Mouse (Mus musculus) left cerebral cortex, postnatal 36 days (tissue): ENCODE results near the gene Akr1b7. TPM values are rescaled to one million over a fixed set of nuclear protein-coding genes. Genes with fewer than 3 reads are reported as not detected.
"Not testable (repeated sequence)": the region's sequence is repeated elsewhere in the genome, so short reads cannot be mapped to it uniquely, and the experiment has no call there.

Experiments
- DNase-seq, 2 experiments: peaks; one replicate each; pipeline ENCODE4 v3.0.0; 2021 to 2022; ENCODE audit warnings: low spot score in 2 of 2, mixed read lengths in 1 of 2
- intact Hi-C: fragments of 180-260 bp; cut with DNase I; formaldehyde crosslinking; loops from one replicate; pipeline ENCODE4 v1.15.1; 2025
- total RNA-seq, 2 experiments: library from RNA; stranded (reverse); gene quantifications; 2 replicates each; pipeline ENCODE4 v1.2.3; 2021

The Akr1b7 gene
- not detected for total RNA-seq

GRCm38 (mm10) chr6:34412023-34412422 lies at the start of gene Akr1b7:
Gene Akr1b7 (plus strand): TSS chr6:34412334.
- no peak for DNase-seq
- intact Hi-C loops, result no loop called here

GRCm38 (mm10) chr6:34364217-34365136 lies 47.7 kb upstream of the Akr1b7 start:
- intact Hi-C loops, result no loop called here
- no peak for DNase-seq

DNA sequence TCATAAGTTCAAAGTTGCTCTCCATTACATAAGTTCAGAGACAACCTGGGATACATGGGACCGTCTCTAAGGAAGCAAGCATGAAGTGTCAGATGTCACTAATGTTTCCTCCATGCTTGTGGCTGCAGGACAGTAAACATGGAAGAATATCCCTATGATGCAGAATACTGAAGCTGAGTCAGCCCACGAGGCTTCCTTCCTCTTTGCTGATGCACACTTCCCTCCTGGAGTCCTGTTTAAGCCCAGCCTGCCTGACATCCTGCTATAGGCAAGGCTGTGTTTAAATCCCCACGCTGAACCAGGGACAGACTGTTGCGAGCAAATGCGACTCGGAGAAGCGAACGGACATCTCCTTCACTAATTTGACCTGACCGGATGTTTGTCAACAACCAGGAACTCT lies 44.1 kb upstream of the Akr1b7 start:
- DNase-seq, result no peak
- intact Hi-C loops, result no loop called here

GRCm38 (mm10) chr6:34370081-34370480 lies 42.1 kb upstream of the Akr1b7 start:
- no peak for DNase-seq

DNA sequence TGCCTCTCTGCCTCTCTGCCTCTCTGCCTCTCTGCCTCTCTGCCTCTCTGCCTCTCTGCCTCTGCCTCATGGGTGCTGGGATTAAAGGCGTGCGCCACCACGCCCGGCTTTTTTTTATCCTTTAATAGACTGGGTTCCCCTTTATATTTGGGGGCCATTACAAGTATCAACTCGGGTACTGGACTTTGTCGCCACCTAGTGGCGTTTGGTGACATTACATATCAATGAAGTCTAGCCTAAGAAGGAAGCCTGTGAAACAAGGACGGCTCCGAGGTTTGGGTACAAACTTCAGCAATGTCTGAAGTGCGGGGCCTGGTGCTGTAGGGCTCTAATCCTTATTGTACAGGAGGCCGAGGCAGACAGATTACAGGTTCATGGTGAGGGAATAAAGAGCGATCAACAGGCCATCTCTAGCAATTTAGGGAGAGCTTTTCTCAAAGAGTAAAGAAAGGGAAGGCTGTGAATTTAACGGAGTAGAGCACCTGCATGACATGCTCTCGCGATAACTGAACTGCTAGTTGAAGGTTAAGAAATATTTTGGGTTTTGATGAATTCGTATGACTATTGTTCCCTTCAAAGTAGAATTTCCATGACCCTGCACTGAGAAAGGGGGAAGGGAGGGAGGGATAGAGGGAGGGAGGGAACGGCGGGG lies 40.3 kb upstream of the Akr1b7 start:
- peak; percentile 62 to 79 for DNase-seq
- intact Hi-C loops, result loop anchor here (2.0 to 5.0 kb wide), 2 partner anchors 75 to 79 kb away; no protein-coding TSS in a partner anchor

More at GRCm38 (mm10) chr6:34370081-34370480, 42.1 kb upstream of the Akr1b7 start:
- intact Hi-C loops, result loop anchor here (2.0 to 5.0 kb wide), 2 partner anchors 77 kb away; no protein-coding TSS in a partner anchor

GRCm38 (mm10) chr6:34373841-34374240 lies 38.3 kb upstream of the Akr1b7 start:
- no peak for DNase-seq
- intact Hi-C loops, result loop anchor here (5.0 kb wide), 1 partner anchor 73 kb away; no protein-coding TSS in a partner anchor

DNA sequence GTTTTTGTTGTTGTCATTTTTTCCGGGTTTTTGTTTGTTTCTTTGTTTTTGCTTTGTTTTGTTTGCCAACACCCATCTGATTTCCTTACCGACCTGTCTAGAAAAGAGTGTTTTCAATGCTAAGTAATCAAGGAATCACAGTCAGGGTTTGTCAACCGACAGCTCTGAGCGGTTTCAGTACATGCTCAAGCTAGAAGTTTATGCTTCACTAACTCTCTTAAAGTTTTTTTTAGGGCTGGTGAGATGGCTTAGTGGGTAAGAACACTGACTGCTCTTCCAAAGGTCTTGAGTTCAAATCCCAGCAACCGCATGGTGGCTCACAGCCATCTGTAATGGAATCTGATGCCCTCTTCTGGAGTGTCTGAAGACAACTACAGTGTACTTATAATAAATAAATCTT lies 36.2 kb upstream of the Akr1b7 start:
- intact Hi-C loops, DNase-seq: not testable (repeated sequence)

DNA sequence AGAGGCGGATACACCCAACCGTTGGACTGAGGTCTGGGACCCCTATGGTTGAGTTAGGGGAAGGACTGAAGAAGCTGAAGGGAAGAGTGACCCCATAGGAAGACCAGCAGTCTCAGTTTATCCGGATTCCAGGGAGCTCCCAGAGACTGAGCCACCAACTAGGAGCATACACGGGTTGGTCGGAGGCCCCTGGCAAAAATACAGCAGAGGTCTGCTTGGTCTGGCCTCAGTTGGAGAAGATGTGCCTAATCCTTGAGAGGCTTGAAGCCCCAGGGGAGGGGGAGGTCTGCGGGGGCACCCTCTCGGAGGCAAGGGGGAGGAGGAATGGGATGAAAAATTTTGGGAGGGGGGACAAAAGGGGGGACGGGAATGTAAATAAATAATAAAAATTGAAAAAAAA lies 28.7 kb upstream of the Akr1b7 start:
- no peak for DNase-seq
- intact Hi-C loops, result no loop called here

DNA sequence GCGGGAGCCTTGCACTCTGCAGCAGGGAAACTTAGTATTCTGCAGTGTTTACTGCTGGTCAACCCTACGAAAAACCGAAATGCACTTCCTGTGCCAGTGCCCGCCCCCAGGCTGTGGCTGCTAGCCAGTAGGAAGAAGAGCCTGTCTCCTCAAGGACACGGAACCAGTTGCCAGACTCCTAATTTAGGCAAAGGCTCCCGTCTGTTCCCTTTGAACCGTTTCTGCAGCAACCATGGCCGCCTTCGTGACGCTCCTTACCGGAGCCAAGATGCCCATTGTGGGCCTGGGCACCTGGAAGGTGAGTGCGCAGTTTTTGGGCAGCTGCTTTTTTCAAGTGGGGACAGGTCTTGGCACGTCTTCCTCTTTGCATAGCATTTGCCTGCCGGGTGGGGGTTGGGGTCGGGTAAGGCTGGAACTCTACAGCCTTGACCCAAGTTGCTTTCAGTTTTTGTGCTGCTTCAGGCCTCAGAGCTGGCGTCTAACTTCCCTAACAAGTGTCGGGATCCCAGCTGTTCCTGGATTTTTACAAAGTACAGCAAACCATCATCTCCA lies 27.9 kb upstream of the Akr1b7 start, which contains the start of gene Akr1b10:
Gene Akr1b10 (plus strand): TSS at position 109 of the 552 bp plus-strand sequence.
- intact Hi-C loops, result no loop called here
- DNase-seq, result peak; percentile 77 to 83

- DNase-seq, result no peak
- intact Hi-C loops, result no loop called here
Observed at GRCm38 (mm10) chr6:34384701-34385370, 27.3 kb upstream of the Akr1b7 start.

GRCm38 (mm10) chr6:34388420-34389156 lies 23.5 kb upstream of the Akr1b7 start:
- intact Hi-C loops, result no loop called here
- no peak for DNase-seq

GRCm38 (mm10) chr6:34395897-34396296 lies 16.2 kb upstream of the Akr1b7 start:
- intact Hi-C loops, result no loop called here
- no peak for DNase-seq

DNA sequence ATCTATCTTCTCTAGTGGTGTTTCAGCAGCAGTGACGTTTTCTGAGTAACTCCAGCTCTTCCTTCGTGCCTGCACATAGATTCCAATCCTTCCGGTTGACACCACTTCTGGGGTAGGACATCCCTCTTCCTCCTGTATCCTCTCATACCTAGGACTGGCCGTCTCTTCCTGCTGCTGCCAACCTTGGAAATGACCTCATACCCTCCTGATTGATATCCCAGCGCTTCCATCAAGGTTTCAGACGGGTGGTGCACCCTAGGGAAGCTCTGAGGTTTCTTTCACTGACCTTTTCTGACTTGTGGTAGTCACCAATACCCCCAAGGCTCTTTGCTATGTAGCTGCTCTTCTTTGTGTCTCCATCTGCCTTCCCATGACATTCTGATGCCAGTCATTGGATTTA lies 13.7 kb upstream of the Akr1b7 start:
- intact Hi-C loops, result no loop called here
- DNase-seq, result no peak

DNA sequence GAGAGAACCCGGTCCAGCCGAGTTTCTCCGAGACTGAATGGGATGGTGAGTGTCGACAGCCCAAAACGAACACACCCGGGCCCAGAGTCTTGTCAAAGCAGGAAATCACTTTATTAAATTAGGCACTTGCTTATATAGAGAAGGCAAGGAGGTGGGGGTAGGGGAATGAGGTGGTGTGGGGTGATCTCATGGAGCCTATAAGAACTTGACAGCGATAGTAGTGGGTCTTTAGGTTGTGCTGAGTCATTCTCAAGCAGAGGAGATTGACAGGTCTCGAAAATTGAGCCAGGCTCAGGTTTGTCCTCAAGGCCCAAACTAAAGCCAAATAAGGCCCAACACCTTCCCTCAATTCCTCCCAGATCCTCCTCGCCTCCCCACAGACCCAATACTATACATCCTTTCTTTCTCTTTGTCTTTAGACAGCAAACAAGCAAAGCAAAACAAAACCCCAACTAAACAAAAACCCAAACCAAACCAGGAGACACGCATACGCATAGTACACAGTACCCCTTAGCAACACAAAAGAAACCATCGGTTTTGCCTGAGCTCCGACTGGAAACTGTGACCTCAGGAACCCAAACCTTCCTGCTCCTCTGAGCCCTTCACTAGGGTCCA lies 12.4 kb upstream of the Akr1b7 start:
- intact Hi-C loops, result no loop called here
- no peak for DNase-seq

GRCm38 (mm10) chr6:34400696-34401095 lies 11.4 kb upstream of the Akr1b7 start:
- no peak for DNase-seq
- intact Hi-C loops, result no loop called here

- intact Hi-C loops, result no loop called here
- no peak for DNase-seq
Observed at GRCm38 (mm10) chr6:34406746-34407145, 5.4 kb upstream of the Akr1b7 start.

GRCm38 (mm10) chr6:34407403-34407802 lies 4.7 kb upstream of the Akr1b7 start:
- intact Hi-C loops, result no loop called here
- no peak for DNase-seq

DNA sequence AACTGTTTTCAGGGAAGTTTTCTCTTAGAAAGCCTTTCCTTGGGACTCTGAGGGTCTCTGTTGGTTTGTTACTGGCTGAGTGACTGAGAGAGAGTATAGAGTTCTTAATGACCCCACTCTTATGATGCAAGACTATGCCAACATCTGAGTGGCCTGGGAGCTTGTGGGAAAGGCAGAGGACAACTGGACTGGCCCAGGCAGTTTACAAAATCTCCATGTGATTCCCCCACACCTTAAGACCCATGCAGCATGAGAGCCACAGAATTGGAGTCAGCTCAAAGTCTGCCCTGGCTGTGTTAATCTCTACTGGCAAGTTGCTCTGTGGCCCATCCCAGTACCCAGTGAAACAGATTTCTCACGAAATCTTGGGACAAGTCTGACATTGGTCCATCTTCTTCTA lies 554 bp downstream of the Akr1b7 start:
- DNase-seq, result no peak
- intact Hi-C loops, result no loop called here

DNA sequence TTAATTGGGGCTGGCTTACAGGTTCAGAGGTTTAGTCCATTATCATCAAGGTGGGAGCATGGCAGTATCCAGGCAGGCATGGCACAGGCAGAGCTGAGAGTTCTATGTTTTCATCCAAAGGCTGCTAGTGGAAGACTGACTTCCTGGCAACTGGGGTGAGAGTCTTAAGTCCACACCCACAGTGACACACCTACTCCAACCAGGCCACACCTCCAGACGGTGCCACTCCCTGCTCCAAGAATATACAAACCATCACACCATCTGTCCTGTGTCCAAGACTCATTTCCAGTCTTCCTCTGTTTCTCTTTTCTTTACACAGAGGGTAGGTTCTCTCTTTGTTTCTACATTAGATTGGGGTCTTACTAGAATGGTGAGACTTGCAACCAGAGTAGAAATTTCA lies 1.3 kb downstream of the Akr1b7 start:
- intact Hi-C loops, result not testable (repeated sequence)

More for the DNA sequence above, 1.3 kb downstream of the Akr1b7 start:
- not testable (repeated sequence) for DNase-seq
